Mouse (Mus musculus): Measurements from ENCODE around the gene Dnah2. TPM values are rescaled to one million over a fixed set of nuclear protein-coding genes. Genes with fewer than 3 reads are reported as not detected.

Gene Dnah2
- polyA plus RNA-seq, 1 experiment from 2014 or later = 0.95 TPM

- no peak for DNase-seq (ENCODE audit: low spot score)
- 53% methylated on average over 3 of the region's 3 CpGs for WGBS
- H3K9me3 ChIP-seq = no peaks in the 10 kb centered on the region
- peak overlapping the region; percentile 76; the same call in 1 of the 2 replicates for H3K27ac ChIP-seq
- H3K4me1 ChIP-seq = peaks cover 39% of the 10 kb centered on the region
- peaks cover 10% of the 10 kb centered on the region; the same call in 1 of the 2 replicates for H3K36me3 ChIP-seq
- H3K27me3 ChIP-seq (ENCODE audit: insufficient read depth, poor library complexity, severe bottlenecking) = no peaks in the 10 kb centered on the region
- peak overlapping the region; percentile 42 for H3K4me3 ChIP-seq
These were observed 176.1 kb downstream of the Dnah2 start for GRCm38 (mm10) chr11:69372780-69373170.

- peaks cover 45% of the 10 kb centered on the region for H3K4me1 ChIP-seq
- H3K36me3 ChIP-seq = peaks cover 10% of the 10 kb centered on the region; the same call in 1 of the 2 replicates
- peak overlapping the region; percentile 76 for H3K27ac ChIP-seq
- no peaks in the 10 kb centered on the region for H3K27me3 ChIP-seq (ENCODE audit: insufficient read depth, poor library complexity, severe bottlenecking)
- peak overlapping the region; percentile 42 for H3K4me3 ChIP-seq
- no peaks in the 10 kb centered on the region for H3K9me3 ChIP-seq
- no peak for DNase-seq (ENCODE audit: low spot score)
- WGBS = 20% methylated on average over 12 of the region's 12 CpGs
These were observed 176.7 kb downstream of the Dnah2 start for GRCm38 (mm10) chr11:69372056-69372779.

GRCm38 (mm10) chr11:69371601-69372000 is 177.3 kb downstream of the Dnah2 start:
- WGBS = 54% methylated on average over 12 of the region's 12 CpGs
- peaks cover 10% of the 10 kb centered on the region; the same call in 1 of the 2 replicates for H3K36me3 ChIP-seq
- no peak for DNase-seq (ENCODE audit: low spot score)

GRCm38 (mm10) chr11:69370817-69371215 is 178.1 kb downstream of the Dnah2 start:
- Histone ChIP-seq H3K4me1 (peaks cover 52% of the 10 kb centered on the region), H3K27me3 (ENCODE audit: insufficient read depth, poor library complexity, severe bottlenecking) (no peaks in the 10 kb centered on the region), H3K27ac (peak overlapping the region; percentile 76), H3K4me3 (peak overlapping the region; percentile 27; the same call in 1 of the 2 replicates), H3K9me3 (no peaks in the 10 kb centered on the region), H3K36me3 (peaks cover 10% of the 10 kb centered on the region; the same call in 1 of the 2 replicates)
- 13% methylated on average over 9 of the region's 9 CpGs for WGBS
- DNase-seq (ENCODE audit: low spot score) = no peak

More at GRCm38 (mm10) chr11:69371601-69372000, 177.3 kb downstream of the Dnah2 start:
- H3K4me3 ChIP-seq = peak overlapping the region; percentile 42
- peak overlapping the region; percentile 76 for H3K27ac ChIP-seq
- H3K9me3 ChIP-seq = no peaks in the 10 kb centered on the region
- H3K27me3 ChIP-seq (ENCODE audit: insufficient read depth, poor library complexity, severe bottlenecking) = no peaks in the 10 kb centered on the region
- peaks cover 47% of the 10 kb centered on the region for H3K4me1 ChIP-seq

Small RNA genes lying within 50 kb of the gene (microRNA-seq; reads per million reads assigned to microRNA genes)
- gene Gm27493 = not detected

Other genes with a start within 250 kb of the Dnah2 start
- 20.7 and 21.4 TPM in 2 replicates for gene Cntrob, start 225.3 kb downstream of the Dnah2 start, polyA plus RNA-seq (2016; fragmentation: Nextera tagmentation; extraction: Ambion mirVana)
- 155 and 186 TPM in 2 replicates for gene Trappc1, start 225.1 kb downstream of the Dnah2 start, polyA plus RNA-seq (2016; fragmentation: Nextera tagmentation; extraction: Ambion mirVana)
- gene Kcnab3, start 222.9 kb downstream of the Dnah2 start, polyA plus RNA-seq (2016; fragmentation: Nextera tagmentation; extraction: Ambion mirVana) = 0.45 and 0.59 TPM in 2 replicates
- 6.4 and 9.8 TPM in 2 replicates for gene Rnf227, start 208.6 kb downstream of the Dnah2 start, polyA plus RNA-seq (2016; fragmentation: Nextera tagmentation; extraction: Ambion mirVana)
- 15.8 and 26.5 TPM in 2 replicates for gene Chd3, start 179.7 kb downstream of the Dnah2 start, polyA plus RNA-seq (2016; fragmentation: Nextera tagmentation; extraction: Ambion mirVana)
- gene Naa38, start 153.6 kb downstream of the Dnah2 start, polyA plus RNA-seq (2016; fragmentation: Nextera tagmentation; extraction: Ambion mirVana) = 158 and 165 TPM in 2 replicates
- gene Cyb5d1, start 153.5 kb downstream of the Dnah2 start, polyA plus RNA-seq (2016; fragmentation: Nextera tagmentation; extraction: Ambion mirVana) = 27.4 and 31.8 TPM in 2 replicates
- 38.9 and 52.5 TPM in 2 replicates for gene Tmem88, start 150.9 kb downstream of the Dnah2 start, polyA plus RNA-seq (2016; fragmentation: Nextera tagmentation; extraction: Ambion mirVana)
- 20.9 and 26.9 TPM in 2 replicates for gene Kdm6b, start 135.4 kb downstream of the Dnah2 start, polyA plus RNA-seq (2016; fragmentation: Nextera tagmentation; extraction: Ambion mirVana)
- 61.0 and 89.9 TPM in 2 replicates for gene Efnb3, start 11.1 kb upstream of the Dnah2 start, polyA plus RNA-seq (2016; fragmentation: Nextera tagmentation; extraction: Ambion mirVana)
- 27.2 and 32.4 TPM in 2 replicates for gene Wrap53, start 31.1 kb upstream of the Dnah2 start, polyA plus RNA-seq (2016; fragmentation: Nextera tagmentation; extraction: Ambion mirVana)
- gene Trp53, start 31.2 kb upstream of the Dnah2 start, polyA plus RNA-seq (2016; fragmentation: Nextera tagmentation; extraction: Ambion mirVana) = 104 and 161 TPM in 2 replicates
- gene Atp1b2, start 56.8 kb upstream of the Dnah2 start, polyA plus RNA-seq (2016; fragmentation: Nextera tagmentation; extraction: Ambion mirVana) = 15.6 and 24.1 TPM in 2 replicates
- gene Shbg, start 68.8 kb upstream of the Dnah2 start, polyA plus RNA-seq (2016; fragmentation: Nextera tagmentation; extraction: Ambion mirVana) = 0.25 and 7.5 TPM in 2 replicates
- 18.8 and 21.8 TPM in 2 replicates for gene Sat2, start 72.9 kb upstream of the Dnah2 start, polyA plus RNA-seq (2016; fragmentation: Nextera tagmentation; extraction: Ambion mirVana)
- gene Fxr2, start 83.9 kb upstream of the Dnah2 start, polyA plus RNA-seq (2016; fragmentation: Nextera tagmentation; extraction: Ambion mirVana) = 31.5 and 44.7 TPM in 2 replicates
- gene Sox15, start 106.2 kb upstream of the Dnah2 start, polyA plus RNA-seq (2016; fragmentation: Nextera tagmentation; extraction: Ambion mirVana) = 0.15 TPM in 1 of 2 replicates, not detected in the other
- gene Mpdu1, start 113.5 kb upstream of the Dnah2 start, polyA plus RNA-seq (2016; fragmentation: Nextera tagmentation; extraction: Ambion mirVana) = 62.1 and 63.7 TPM in 2 replicates
- gene Cd68, start 117.0 kb upstream of the Dnah2 start, polyA plus RNA-seq (2016; fragmentation: Nextera tagmentation; extraction: Ambion mirVana) = 2.0 and 4.4 TPM in 2 replicates
- gene Eif4a1, start 123.3 kb upstream of the Dnah2 start, polyA plus RNA-seq (2016; fragmentation: Nextera tagmentation; extraction: Ambion mirVana) = 481 and 586 TPM in 2 replicates
- gene Senp3, start 133.0 kb upstream of the Dnah2 start, polyA plus RNA-seq (2016; fragmentation: Nextera tagmentation; extraction: Ambion mirVana) = 95.3 and 108 TPM in 2 replicates
- gene Tnfsf13, start 136.7 kb upstream of the Dnah2 start, polyA plus RNA-seq (2016; fragmentation: Nextera tagmentation; extraction: Ambion mirVana) = 0.25 TPM in 1 of 2 replicates, not detected in the other
- 3.0 and 4.7 TPM in 2 replicates for gene Tnfsf12, start 146.7 kb upstream of the Dnah2 start, polyA plus RNA-seq (2016; fragmentation: Nextera tagmentation; extraction: Ambion mirVana)
- 1.8 and 2.2 TPM in 2 replicates for gene Tnfsfm13, start 147.0 kb upstream of the Dnah2 start, polyA plus RNA-seq (2016; fragmentation: Nextera tagmentation; extraction: Ambion mirVana)
- gene Polr2a, start 209.5 kb upstream of the Dnah2 start, polyA plus RNA-seq (2016; fragmentation: Nextera tagmentation; extraction: Ambion mirVana) = 24.9 and 29.6 TPM in 2 replicates
- gene Slc35g3, start 212.9 kb upstream of the Dnah2 start, polyA plus RNA-seq (2016; fragmentation: Nextera tagmentation; extraction: Ambion mirVana) = 0.16 TPM in 1 of 2 replicates, not detected in the other
- gene Zbtb4, start 216.8 kb upstream of the Dnah2 start, polyA plus RNA-seq (2016; fragmentation: Nextera tagmentation; extraction: Ambion mirVana) = 1.7 and 2.4 TPM in 2 replicates
- gene Chrnb1, start 246.8 kb upstream of the Dnah2 start, polyA plus RNA-seq (2016; fragmentation: Nextera tagmentation; extraction: Ambion mirVana) = 3.9 and 4.9 TPM in 2 replicates